Mouse (Mus musculus) testis, adult 2 months (tissue): ENCODE results near the gene Fcgr3.

Experiments
- CTCF ChIP-seq: fragments of 200-500 bp; IDR thresholded peaks from 2 replicates; pipeline ENCODE4 v1.5.1; 2012; ENCODE audit warnings: low read depth, mild to moderate bottlenecking, inconsistent platforms, low read length, moderate library complexity; ENCODE audit not compliant: control insufficient read depth, insufficient read depth, insufficient replicate concordance
- POLR2A ChIP-seq: fragments of 200-500 bp; IDR thresholded peaks from 2 replicates; pipeline ENCODE4 v1.6.1; 2012; ENCODE audit warnings: low read depth, mild to moderate bottlenecking, inconsistent platforms, low read length, moderate library complexity; ENCODE audit not compliant: control insufficient read depth

GRCm38 (mm10) chr1:171105226-171105625, 40.5 kb upstream of the Fcgr3 start:
- TF ChIP-seq CTCF (no peak), POLR2A (no peak)
